Mouse (Mus musculus) hindbrain, embryonic 14.5 days (tissue): ENCODE results near the gene Nme6. TPM values are rescaled to one million over a fixed set of nuclear protein-coding genes. Genes with fewer than 3 reads are reported as not detected.

Experiments
- ATAC-seq: fragments of 200-750 bp; cut with Nextera tagmentation; 2 replicates; pipeline ENCODE4 v1.8.0; 2017; ENCODE audit warnings: moderate number of reproducible peaks, mild to moderate bottlenecking, moderate TSS enrichment, moderate library complexity; ENCODE audit not compliant: low FRiP score
- DNase-seq: peaks from one replicate; pipeline ENCODE4 v3.0.0-alpha.2; 2015; ENCODE audit warnings: low spot score
- H3K27ac ChIP-seq: fragments of 300-500 bp; sonication (generic); 2 replicates; pipeline ENCODE4 v1.5.1; 2014; ENCODE audit warnings: mild to moderate bottlenecking, moderate library complexity
- H3K27me3 ChIP-seq: fragments of 300-500 bp; sonication (generic); 2 replicates; pipeline ENCODE4 v1.6.1; 2014; ENCODE audit warnings: mild to moderate bottlenecking, low read length, mixed read lengths; ENCODE audit not compliant: control insufficient read depth, insufficient read depth
- H3K36me3 ChIP-seq: fragments of 300-500 bp; sonication (generic); replicated peaks from 2 replicates; pipeline ENCODE4 v1.6.1; 2014; ENCODE audit not compliant: control insufficient read depth, insufficient read depth
- H3K4me1 ChIP-seq: fragments of 300-500 bp; sonication (generic); replicated peaks from 2 replicates; pipeline ENCODE4 v1.6.1; 2014; ENCODE audit warnings: antibody characterized with exemption, low read length, mixed read lengths; ENCODE audit not compliant: control insufficient read depth, insufficient read depth
- H3K4me2 ChIP-seq: fragments of 300-500 bp; sonication (generic); replicated peaks from 2 replicates; pipeline ENCODE4 v1.6.1; 2014; ENCODE audit warnings: mild to moderate bottlenecking, moderate library complexity
- H3K4me3 ChIP-seq: fragments of 300-500 bp; sonication (generic); replicated peaks from 2 replicates; pipeline ENCODE4 v1.5.1; 2014; ENCODE audit warnings: mild to moderate bottlenecking, low read length
- H3K9ac ChIP-seq: fragments of 300-500 bp; sonication (generic); 2 replicates; pipeline ENCODE4 v1.6.1; 2014
- H3K9me3 ChIP-seq: fragments of 300-500 bp; sonication (generic); 2 replicates; pipeline ENCODE4 v1.6.1; 2016; ENCODE audit warnings: low read length; ENCODE audit not compliant: control insufficient read depth
- WGBS: fragments of 180-500 bp; shearing (Covaris S2); extraction: QIAGEN DNeasy Blood & Tissue Kit; methylation state at CpG from one replicate; pipeline ENCODE4 v1.1.7; 2014; 5-methylcytosine and 5-hydroxymethylcytosine counted together
- polyA plus RNA-seq: library from polyadenylated mRNA; unstranded; fragments of >200 nt; fragmentation: Nextera tagmentation; extraction: Ambion mirVana; gene quantifications from 2 replicates; pipeline ENCODE4 v1.2.1, GENCODE M21; 2014

Nme6 gene
- polyA plus RNA-seq, 1 experiment from 2014 or later = 64.3 TPM

DNA sequence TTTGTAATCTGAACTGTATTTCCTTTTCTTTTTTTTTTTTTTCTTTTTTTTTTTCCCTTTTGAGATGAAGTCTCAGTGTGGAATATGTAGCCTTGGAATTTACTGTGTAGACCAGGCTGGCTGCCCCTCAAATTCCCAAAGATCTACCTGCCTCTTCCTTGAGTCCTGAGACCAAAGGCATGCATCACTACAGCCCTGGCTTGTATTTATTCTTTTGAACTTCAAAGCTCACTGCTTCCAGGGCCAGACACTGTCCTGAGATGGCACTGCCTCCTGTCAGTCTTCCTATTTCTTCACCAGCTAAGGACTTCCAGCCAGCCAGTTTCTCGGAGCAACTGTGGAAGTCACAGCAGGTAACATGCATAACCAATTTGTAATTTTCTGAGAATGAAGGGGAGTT lies 20.6 kb upstream of the Nme6 start, which contains the start of gene Spink8:
Gene Spink8, plus strand, starts transcription at position 301 of the 400 bp plus-strand sequence.
- no peaks in the 10 kb centered on the region for H3K9me3 ChIP-seq
- no peaks in the 10 kb centered on the region for H3K4me1 ChIP-seq
- no peak within 1 kb of the TSS for H3K4me3 ChIP-seq
- no peak within 1 kb of the TSS for H3K27ac ChIP-seq
- DNase-seq (no peak), ATAC-seq (no peak)
- H3K36me3 ChIP-seq = no peaks in the 10 kb centered on the region
- H3K4me2 ChIP-seq = no peak within 1 kb of the TSS
- H3K9ac ChIP-seq = no peak within 1 kb of the TSS
- H3K27me3 ChIP-seq = no peaks in the 10 kb centered on the region
- 59% methylated on average over 1 of the region's 1 CpGs for WGBS

DNA sequence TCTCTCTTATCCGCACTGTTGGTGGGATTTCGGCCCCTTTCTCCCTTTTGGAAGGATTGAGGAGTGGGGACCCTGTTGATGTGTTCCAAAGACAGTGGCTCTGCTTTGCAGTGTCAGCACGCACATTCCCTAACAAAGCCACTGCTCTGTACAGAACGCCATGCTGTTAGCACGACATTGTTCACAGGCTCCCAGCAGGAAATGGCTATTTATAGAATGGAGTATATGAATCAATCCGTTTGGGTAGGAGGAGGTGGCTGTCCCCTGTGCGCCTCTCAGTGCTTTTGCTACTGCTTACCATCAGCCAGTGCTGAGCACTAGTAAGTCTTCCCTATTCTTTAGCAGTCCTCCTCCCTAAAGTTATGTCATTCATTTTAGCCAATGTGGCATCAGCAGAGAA lies 19.1 kb upstream of the Nme6 start:
- Histone ChIP-seq H3K36me3 (no peaks in the 10 kb centered on the region), H3K9me3 (no peaks in the 10 kb centered on the region), H3K4me3 (no peak overlapping the region), H3K4me2 (no peak overlapping the region), H3K9ac (no peak overlapping the region), H3K27me3 (no peaks in the 10 kb centered on the region), H3K4me1 (no peaks in the 10 kb centered on the region), H3K27ac (no peak overlapping the region)
- DNase-seq (peak; percentile 32), ATAC-seq (no peak)
- WGBS = 27% methylated on average over 7 of the region's 7 CpGs

DNA sequence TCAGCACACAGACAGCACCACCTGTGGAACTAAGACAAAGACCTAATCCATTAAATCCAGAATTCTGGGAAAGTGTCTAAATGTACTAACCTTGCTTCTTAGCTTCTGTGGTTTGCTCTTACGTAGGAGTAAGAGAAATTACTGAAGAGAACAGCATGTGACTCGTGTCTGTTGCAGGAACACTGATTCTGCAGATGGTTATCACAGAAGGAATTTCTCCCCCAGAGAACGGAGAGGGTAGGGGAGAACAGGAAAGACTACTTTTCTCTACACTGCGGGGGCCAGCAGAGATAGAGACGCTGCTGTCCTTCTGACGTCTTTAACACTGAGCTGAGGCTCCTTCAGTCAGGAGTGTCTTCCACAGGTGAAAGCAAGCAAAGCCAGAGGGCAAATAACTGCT lies 16.2 kb upstream of the Nme6 start:
- Histone ChIP-seq H3K4me1 (no peaks in the 10 kb centered on the region), H3K27me3 (no peaks in the 10 kb centered on the region), H3K36me3 (no peaks in the 10 kb centered on the region), H3K9ac (no peak overlapping the region), H3K9me3 (no peaks in the 10 kb centered on the region), H3K27ac (no peak overlapping the region), H3K4me2 (no peak overlapping the region), H3K4me3 (no peak overlapping the region)
- WGBS = 65% methylated on average over 6 of the region's 6 CpGs
- no peak for DNase-seq
- ATAC-seq = no peak

DNA sequence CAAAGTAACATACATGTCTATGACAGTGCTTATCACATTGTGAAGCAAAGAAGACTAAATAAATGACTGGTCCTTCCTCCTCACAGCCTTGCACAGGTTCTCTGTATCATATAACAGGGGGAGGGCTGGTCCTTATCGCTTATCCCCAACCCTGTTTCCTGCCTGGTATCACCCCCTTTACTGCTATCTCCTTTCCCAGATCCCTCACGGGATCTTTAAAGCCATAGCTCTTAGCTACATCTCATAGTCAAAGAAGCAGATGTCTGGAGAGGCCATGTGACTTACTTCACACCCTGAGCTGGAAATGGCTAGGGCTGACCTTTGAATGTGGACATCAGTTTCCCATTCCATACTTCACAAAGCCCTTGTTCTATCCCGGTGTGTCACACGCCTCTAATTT lies 6.8 kb upstream of the Nme6 start:
- H3K27me3 ChIP-seq = no peaks in the 10 kb centered on the region
- DNase-seq (no peak), ATAC-seq (no peak)
- no peak overlapping the region for H3K4me2 ChIP-seq
- no peaks in the 10 kb centered on the region for H3K36me3 ChIP-seq
- no peak overlapping the region for H3K9ac ChIP-seq
- no peak overlapping the region for H3K4me3 ChIP-seq
- WGBS = 79% methylated on average over 4 of the region's 4 CpGs
- no peaks in the 10 kb centered on the region for H3K9me3 ChIP-seq
- H3K4me1 ChIP-seq = no peaks in the 10 kb centered on the region
- no peak overlapping the region for H3K27ac ChIP-seq

DNA sequence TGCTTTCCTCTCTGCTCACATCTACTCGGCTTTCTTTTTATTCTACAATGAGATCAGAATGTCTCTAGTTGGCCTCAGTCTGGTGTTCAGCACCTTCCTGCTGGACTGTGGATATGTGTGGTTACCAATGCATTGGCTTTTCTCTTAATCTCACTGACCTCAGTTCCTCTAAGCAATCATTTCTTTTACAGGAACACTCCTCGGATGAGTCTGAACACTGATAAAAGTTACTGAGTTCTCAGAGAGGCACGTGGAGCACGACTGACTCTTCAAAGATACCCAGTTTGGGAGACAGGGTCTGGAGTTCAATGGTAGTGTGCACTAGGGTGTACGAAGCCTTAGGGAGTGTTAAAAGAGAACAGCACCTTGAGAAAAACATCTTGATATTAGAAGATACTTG lies 6.4 kb upstream of the Nme6 start:
- H3K4me3 ChIP-seq = no peak overlapping the region
- DNase-seq (no peak), ATAC-seq (no peak)
- no peak overlapping the region for H3K4me2 ChIP-seq
- no peaks in the 10 kb centered on the region for H3K4me1 ChIP-seq
- no peaks in the 10 kb centered on the region for H3K27me3 ChIP-seq
- no peaks in the 10 kb centered on the region for H3K9me3 ChIP-seq
- 80% methylated on average over 5 of the region's 5 CpGs for WGBS
- H3K36me3 ChIP-seq = no peaks in the 10 kb centered on the region
- no peak overlapping the region for H3K27ac ChIP-seq
- no peak overlapping the region for H3K9ac ChIP-seq

DNA sequence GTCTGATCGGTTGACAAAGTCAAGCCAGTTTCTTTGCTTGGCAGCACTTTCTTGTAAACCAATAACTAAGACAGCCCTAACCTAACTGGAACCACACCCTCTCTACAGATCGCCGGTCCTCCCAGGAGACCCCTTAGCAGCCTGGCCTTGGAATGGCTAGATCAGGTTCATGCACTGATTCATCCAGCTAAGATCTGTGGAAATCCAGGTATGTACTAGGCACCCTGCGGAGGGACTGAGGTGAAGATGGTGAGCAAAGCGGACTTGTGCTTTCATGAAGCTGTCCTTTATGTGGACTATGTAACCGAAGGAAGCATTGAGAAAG lies 501 bp downstream of the Nme6 start:
- WGBS = 10% methylated on average over 6 of the region's 6 CpGs
- H3K27ac ChIP-seq = no peak overlapping the region

DNA sequence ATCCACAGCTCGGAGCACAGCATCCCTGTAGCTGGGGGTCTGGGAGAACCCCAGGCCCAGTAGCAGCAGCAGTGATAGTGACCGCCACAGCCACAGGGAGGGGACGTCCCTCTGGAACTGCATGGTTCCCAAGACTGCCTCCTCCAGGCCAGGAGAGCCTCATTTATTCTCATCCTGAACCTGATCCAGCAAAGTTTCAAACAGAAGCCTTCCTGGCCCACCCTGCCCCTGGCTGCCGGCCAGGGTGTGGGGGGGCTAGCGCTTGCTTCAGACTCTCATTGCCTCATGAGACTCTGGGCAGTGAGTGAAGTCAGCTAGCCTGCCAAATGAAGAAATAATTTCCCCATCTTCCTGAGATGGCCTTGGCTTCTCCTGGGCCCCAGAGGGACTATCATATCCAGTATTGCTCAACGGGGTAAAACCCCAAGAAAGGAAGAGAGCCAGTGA lies 16.8 kb downstream of the Nme6 start, which contains the start of gene Camp:
Gene Camp, minus strand, starts transcription at position 306 of the 447 bp plus-strand sequence.
- Histone ChIP-seq H3K4me3 (no peak within 1 kb of the TSS), H3K9ac (no peak within 1 kb of the TSS), H3K9me3 (no peaks in the 10 kb centered on the region), H3K36me3 (peaks cover 8% of the 10 kb centered on the region; the same call in 1 of the 2 replicates), H3K27me3 (no peaks in the 10 kb centered on the region), H3K27ac (no peak within 1 kb of the TSS), H3K4me2 (no peak within 1 kb of the TSS), H3K4me1 (no peaks in the 10 kb centered on the region)
- 69% methylated on average over 6 of the region's 6 CpGs for WGBS
- DNase-seq = peak; percentile 55
- no peak for ATAC-seq

More for the DNA sequence above, 501 bp downstream of the Nme6 start:
- Histone ChIP-seq H3K9me3 (no peaks in the 10 kb centered on the region), H3K4me1 (peaks cover 7% of the 10 kb centered on the region; the same call in 1 of the 2 replicates), H3K4me2 (peak overlapping the region; percentile 82), H3K4me3 (peak overlapping the region; percentile 51), H3K9ac (peak overlapping the region; percentile 62), H3K36me3 (peaks cover 16% of the 10 kb centered on the region), H3K27me3 (no peaks in the 10 kb centered on the region)
- ATAC-seq (peak; percentile 44; the same call in 1 of the 2 replicates), DNase-seq (no peak)

DNA sequence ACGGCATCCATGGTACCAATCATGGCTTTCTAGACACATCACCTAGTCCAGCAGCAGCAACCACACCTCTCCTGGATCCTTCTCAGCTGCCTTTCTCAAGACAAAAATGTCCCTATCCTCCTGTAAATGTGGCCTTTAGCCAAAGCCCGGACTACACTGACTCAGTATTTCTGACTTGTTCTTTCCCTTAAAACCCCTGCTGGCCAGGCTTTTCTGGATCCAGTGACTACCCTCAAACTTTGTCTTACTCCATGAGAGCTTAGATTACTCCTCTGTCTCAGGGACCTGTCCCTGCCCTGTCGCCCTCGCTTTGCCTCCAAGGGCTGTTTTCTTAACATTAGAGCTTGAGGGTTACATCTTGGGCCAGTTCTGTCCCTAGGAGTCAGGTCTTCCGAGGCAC lies 17.6 kb downstream of the Nme6 start:
- no peaks in the 10 kb centered on the region for H3K27me3 ChIP-seq
- H3K4me1 ChIP-seq = no peaks in the 10 kb centered on the region
- WGBS = 90% methylated on average over 5 of the region's 5 CpGs
- H3K36me3 ChIP-seq = 0 out of 2 replicates have a peak, but pooled peaks cover 6% of the 10 kb centered on the region
- H3K27ac ChIP-seq = no peak overlapping the region
- H3K9ac ChIP-seq = no peak overlapping the region
- no peak for ATAC-seq
- H3K9me3 ChIP-seq = no peaks in the 10 kb centered on the region
- no peak for DNase-seq
- no peak overlapping the region for H3K4me2 ChIP-seq
- no peak overlapping the region for H3K4me3 ChIP-seq

DNA sequence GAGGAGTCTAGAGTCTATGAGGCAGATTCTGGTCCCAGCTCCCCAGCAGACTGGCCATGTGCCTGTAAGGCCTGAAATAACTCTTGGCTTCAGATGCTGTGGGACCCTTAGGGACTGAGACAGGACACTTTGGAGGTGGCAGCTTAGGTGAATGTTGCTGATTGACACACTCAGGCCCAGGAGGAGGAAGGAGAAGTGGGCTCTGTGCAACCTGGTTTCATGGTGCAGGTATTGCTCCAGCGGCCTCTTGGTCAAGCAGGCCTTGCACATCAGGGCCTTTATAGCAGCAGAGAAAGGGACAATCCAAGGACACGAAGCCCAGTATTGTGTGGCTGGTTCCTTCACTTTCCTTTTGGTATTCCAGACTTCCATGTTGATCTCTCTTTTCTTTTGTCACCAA lies 21.8 kb downstream of the Nme6 start:
- no peak overlapping the region for H3K27ac ChIP-seq
- ATAC-seq (no peak), DNase-seq (no peak)
- 98% methylated on average over 2 of the region's 2 CpGs for WGBS
- H3K9ac ChIP-seq = no peak overlapping the region
- no peaks in the 10 kb centered on the region for H3K9me3 ChIP-seq
- no peaks in the 10 kb centered on the region for H3K27me3 ChIP-seq
- H3K4me2 ChIP-seq = no peak overlapping the region
- H3K36me3 ChIP-seq = no peaks in the 10 kb centered on the region
- H3K4me3 ChIP-seq = no peak overlapping the region
- no peaks in the 10 kb centered on the region for H3K4me1 ChIP-seq

DNA sequence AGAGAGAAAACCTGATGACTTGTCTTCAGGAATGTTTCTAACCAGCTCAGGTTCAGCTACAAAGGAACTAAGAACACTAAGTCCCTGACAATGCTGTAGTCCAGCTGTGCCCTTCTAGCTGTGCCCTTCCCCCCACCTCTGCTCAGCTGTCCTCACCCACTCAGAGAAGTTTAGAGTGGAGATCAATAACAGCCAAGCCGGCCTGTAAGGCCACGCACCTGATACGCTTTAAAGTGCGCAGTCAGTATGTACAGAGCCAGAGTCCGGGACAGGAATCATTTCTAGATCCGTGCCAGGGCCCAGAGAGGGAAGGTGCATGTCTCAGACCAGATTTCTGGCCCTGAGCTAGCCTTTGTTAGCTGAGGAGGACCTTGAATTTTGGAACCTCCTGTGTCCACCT lies 23.4 kb downstream of the Nme6 start:
- no peak overlapping the region for H3K27ac ChIP-seq
- no peaks in the 10 kb centered on the region for H3K36me3 ChIP-seq
- no peaks in the 10 kb centered on the region for H3K9me3 ChIP-seq
- DNase-seq (no peak), ATAC-seq (no peak)
- WGBS = 86% methylated on average over 6 of the region's 6 CpGs
- no peak overlapping the region for H3K4me3 ChIP-seq
- H3K4me2 ChIP-seq = no peak overlapping the region
- no peaks in the 10 kb centered on the region for H3K27me3 ChIP-seq
- H3K4me1 ChIP-seq = no peaks in the 10 kb centered on the region
- H3K9ac ChIP-seq = no peak overlapping the region
